Mouse (Mus musculus) embryo, embryonic 10.5 days (tissue): ENCODE data around the gene Vps54.

Experiments used
- DNase-seq: peaks from one replicate; pipeline ENCODE4 v3.0.0-alpha.2; 2015; ENCODE audit warnings: low spot score

The Vps54 gene

DNA sequence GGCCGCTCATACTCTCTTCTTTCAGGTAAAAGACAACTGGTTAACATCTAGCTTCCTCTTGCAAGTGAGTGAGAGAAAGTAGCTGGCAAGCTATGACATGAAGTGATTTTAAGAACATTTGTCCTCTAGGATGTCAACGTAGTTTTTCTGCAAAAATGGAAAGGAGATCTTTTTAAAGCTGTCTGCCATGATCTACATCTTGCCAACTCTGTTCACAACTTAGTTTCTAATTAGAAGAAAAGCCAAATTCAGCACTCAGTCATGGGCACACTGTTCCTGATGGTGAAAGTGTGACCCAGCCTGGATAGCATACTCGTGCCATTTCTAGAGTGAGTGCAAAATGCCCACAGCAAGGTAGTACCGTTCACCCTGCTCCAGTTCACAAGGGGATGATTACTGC, 100.0 kb downstream of the Vps54 start:
- no peak for DNase-seq

DNA sequence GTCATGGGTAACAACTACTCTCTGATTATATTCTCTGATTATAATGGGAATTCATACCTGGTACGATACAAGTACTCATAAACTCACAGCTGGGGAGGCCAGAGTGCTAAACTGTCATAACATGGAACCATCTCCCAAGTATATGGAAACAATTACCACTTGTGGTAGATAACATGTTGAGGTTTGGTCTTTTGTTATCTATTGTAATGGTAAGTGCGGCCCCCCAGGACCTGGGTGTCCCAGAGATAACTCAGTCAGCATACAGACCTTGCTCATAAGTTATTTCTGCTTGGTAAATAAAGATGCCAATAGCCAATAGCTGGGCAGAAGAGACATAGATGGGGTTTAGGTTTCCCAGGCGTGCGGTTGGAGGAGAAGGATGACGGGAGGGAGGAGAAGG, 104.4 kb downstream of the Vps54 start:
- DNase-seq = no peak

DNA sequence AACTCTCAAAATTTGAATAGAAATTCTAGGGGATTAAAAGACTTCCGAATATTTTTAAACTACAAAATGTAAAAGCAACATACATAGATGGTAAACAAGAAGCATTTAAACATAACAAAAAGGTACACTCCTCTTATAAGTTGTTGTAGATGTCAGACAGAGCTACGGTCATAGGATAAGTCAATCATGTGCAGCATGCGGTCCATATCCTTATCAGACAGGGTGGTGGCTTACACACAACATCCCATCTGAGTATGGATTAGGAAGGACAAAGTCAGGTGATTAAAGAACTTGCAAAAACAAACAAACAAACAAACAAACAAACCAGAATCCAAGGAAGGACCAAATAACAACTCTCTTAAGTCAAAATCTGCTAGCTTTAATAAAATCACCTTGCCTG, 106.9 kb downstream of the Vps54 start:
- no peak for DNase-seq

DNA sequence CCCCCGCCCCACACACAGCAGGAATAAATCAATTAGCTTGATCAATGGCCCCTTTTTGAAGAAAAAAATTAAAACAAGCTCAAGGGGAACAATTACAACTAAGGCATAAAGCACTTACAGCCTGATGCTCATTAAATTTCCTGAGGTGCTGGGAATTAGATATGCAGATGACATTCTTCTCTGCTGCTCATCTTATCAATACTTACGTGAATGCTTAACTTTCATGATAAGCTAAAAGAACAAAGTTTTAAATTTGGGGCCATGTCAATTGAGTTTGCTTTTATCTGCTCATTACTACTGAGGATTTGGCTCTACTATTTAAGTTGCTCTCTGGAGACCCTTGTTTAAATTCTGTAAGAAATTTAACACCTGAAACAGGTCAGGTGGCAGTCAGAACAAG, 109.8 kb downstream of the Vps54 start:
- no peak for DNase-seq

DNA sequence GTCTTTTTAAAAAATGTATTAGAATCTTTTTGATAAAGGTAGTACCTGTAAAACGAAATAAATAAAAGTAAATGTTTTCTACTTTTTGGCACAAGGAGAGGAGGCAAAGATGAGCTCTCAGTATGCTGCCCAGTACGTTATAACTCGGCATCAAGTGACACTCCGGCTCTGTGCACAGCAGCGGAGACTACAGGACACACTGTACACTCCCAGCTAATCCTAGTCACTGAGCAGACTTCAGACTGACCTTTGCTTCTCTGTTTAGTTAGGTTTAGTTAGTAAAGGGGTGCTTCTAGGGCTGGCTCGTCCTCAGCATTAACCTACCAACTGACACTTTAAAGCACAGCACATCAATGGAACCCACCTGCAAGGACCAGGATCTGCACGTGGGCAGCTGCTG, 112.2 kb downstream of the Vps54 start:
- no peak for DNase-seq

DNA sequence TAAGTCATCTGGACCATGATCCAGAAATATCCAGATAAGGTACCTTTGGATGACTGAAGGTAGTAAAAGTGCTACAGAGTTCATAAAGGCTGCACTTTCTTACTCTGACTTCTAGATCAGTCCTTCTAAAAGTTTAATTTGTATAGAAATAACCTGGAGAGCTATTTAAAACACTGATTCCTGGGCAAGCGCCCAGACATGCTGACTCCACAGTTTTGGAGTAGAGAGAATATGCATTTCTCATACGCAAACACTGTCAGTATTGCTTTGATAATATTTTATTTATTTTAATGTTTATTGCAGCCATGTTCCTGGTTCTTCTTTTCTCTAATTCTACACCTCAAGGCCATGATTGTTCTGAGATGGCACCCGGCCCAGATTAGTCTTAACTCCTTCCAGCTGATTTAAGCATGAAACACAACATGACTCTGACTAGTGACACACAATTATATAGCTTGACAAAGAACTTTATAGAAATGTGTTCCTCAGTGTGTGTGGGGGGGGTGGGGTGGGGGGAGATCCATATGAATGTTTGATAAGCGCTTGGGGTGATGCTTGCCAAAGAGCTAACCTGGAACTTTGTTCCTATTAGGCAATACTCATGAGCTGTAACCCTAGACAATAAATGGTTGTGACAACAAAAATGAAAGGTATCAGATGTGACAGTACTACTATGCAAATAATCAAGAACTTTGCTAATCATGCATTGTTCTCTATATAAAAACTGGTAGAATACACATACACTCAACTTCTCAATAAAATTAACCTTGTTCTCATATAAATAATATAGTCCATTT, 124.3 kb downstream of the Vps54 start:
- DNase-seq = no peak

DNA sequence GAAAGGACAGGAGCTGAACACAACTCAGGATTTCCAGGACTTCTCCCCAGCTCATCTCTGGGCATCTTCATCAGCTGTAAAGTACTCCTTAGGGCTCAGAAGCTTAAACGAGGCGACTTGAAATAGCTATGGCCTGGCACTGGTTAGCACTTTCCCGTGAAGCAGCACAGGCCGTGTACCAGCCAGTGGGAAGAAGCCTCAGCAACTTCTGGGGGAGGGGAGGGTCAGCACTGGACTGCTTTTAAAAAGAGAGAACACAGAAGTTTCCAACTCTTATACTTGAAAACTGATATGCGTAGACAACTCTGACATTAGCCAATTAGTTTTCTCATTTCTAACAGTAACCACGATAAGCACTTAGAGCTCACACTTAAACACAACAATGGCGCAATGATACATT, 129.4 kb downstream of the Vps54 start:
- DNase-seq = peak; percentile 24

DNA sequence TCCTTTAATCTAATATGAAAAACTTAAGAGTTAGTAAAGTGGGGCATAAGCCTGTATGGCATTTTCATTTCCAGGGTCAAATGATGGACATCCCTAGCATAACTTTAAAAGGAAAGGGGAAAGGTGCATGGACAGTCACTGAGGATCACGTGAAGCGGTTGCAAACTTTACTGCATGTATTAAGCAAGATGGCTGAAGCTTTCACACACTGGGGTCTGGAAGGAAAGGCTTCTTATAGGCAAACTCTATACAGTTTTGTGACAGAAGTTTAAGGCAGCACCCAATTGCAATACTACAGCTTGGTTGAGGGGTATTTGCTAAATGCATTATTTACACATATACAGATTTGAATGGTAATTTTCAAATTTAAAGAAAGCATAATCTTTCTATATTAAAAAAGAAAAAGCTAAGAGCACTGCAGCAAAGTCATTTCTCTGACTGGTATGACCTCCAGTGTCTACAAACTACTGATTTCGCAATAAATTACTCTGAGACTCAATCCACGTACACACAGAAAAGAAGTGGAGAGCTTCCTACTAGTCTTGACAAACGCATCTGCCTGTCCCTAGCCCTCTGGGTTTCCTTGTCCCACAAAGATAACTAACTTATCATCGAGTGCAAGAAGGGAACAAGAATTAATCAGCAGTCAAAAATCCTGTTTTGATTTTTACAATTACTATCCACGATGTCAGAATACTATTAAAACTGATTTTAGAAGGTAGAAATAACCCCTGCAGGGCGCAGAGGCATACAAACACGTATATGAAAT, 130.4 kb downstream of the Vps54 start:
- DNase-seq = peak; percentile 43

DNA sequence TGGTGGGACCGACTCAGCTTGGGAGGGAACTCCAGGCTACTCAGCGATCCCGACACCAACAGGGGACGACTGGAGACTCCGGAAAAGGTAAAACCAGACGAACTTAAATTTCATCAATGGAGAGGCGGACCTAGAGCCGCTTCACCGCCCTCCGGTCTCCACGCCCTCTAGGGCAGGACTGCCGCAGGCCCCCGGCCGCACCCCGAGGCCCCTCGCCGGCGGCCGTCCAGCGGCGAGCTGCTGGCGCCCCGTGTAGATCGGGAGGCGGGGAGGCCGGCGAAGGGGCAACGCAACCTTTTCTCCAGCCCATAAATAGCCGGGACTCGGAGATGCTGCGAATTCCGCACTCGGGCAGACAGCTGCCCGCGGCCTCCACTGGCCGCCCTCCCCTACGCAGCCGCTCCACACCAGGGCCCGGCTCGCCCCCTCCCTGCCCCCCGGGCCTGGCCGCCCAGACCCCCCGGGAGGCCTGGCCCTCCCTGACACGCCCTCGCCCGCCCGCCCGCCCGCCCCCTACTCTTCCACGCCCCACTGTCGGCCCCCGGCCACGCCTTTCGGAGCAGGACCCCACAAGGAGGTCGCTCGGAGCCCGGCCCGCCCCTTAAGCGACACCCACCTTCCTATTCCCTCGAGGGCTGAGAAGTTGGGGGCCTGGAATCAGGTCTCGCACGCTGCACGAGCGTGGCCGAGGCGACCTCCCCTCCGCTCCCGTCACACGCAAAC, 131.5 kb downstream of the Vps54 start:
- DNase-seq = no peak
